Mouse (Mus musculus) cortical plate, adult 2 months (tissue): ENCODE measurements at regions not wholly inside any gene's neighbourhood (a gene's known extent, or its start where the extent isn't known, plus 50 kb on each side); places are given as distances from the start of the nearest gene placed in this dataset.

Source experiments
- CTCF ChIP-seq: fragments of 200-500 bp; IDR thresholded peaks from 2 replicates; pipeline ENCODE4 v1.5.1; 2011; ENCODE audit warnings: mild to moderate bottlenecking, control low read depth, low read length; ENCODE audit not compliant: insufficient read depth; ENCODE audit errors: extremely low read depth
- POLR2A ChIP-seq: fragments of 200-500 bp; IDR thresholded peaks from 2 replicates; pipeline ENCODE4 v1.6.1; 2011; ENCODE audit warnings: mild to moderate bottlenecking, low read length, control low read depth; ENCODE audit not compliant: insufficient read depth; ENCODE audit errors: extremely low read depth

GRCm38 (mm10) chr7:70624727-70625642 is 258.4 kb upstream of the Nr2f2 start:
- TF ChIP-seq POLR2A = no peak
- no peak for TF ChIP-seq CTCF
